Mouse (Mus musculus): ENCODE data around the gene Dnah3. TPM values are rescaled to one million over a fixed set of nuclear protein-coding genes. Genes with fewer than 3 reads are reported as not detected.

Gene Dnah3
- polyA plus RNA-seq, 1 experiment = 0.29 TPM

DNA sequence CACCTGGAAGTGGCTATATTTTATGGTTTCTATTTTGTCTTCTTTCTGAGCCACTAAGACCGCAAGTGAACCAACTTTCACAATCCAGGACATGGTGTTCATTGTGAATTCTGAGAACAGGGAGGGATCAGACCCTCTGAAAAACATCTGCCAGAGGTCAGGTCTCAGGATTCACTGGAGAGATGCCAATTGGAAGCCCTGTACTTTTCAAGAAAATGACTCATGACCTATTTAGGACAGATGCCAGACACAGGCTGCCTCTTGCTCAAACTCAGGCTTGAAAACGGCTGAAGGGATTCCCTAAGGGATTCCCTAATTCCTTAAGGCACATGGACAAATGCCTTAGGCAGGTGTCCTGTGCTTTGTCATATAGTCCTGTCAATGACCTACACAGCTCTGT lies 134.0 kb downstream of the Dnah3 start:
- no peak overlapping the region for H3K27ac ChIP-seq (ENCODE audit: insufficient read depth, low read length)
- H3K4me3 ChIP-seq (ENCODE audit: insufficient read depth, low read length) = no peak overlapping the region
- H3K4me1 ChIP-seq (ENCODE audit: control insufficient read depth, insufficient read depth, low read length) = no peaks in the 10 kb centered on the region; the same call in 1 of the 2 replicates
- TF ChIP-seq POLR2A (IDR thresholded peaks at IDR 0.05; ENCODE audit: extremely low read depth, insufficient read depth, low read length) = no peak

DNA sequence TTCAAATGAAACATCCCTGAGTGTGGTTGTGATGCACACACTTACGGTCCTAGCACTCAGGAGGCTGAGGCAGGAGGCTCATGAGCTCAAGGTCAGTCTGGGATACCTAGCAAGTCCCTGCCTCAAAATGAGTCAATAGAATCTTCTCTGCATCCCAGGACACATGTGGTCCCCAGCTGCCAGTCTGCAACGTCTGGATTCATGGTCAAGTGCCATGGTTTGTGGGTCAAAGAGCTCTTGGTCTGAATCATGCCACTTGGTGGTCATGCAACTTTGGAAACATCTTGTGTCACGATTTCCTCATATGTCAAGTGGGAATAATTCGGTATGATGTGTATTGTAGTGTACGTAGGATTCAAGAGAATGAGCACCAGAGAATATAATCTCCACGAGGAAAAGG lies 134.5 kb downstream of the Dnah3 start:
- Histone ChIP-seq H3K4me1 (ENCODE audit: control insufficient read depth, insufficient read depth, low read length) (no peaks in the 10 kb centered on the region; the same call in 1 of the 2 replicates), H3K4me3 (ENCODE audit: insufficient read depth, low read length) (no peak overlapping the region), H3K27ac (ENCODE audit: insufficient read depth, low read length) (no peak overlapping the region)
- no peak for TF ChIP-seq POLR2A (IDR thresholded peaks at IDR 0.05; ENCODE audit: extremely low read depth, insufficient read depth, low read length)
- no peak for TF ChIP-seq CTCF (IDR thresholded peaks at IDR 0.05; ENCODE audit: extremely low read depth, insufficient read depth, low read length)

DNA sequence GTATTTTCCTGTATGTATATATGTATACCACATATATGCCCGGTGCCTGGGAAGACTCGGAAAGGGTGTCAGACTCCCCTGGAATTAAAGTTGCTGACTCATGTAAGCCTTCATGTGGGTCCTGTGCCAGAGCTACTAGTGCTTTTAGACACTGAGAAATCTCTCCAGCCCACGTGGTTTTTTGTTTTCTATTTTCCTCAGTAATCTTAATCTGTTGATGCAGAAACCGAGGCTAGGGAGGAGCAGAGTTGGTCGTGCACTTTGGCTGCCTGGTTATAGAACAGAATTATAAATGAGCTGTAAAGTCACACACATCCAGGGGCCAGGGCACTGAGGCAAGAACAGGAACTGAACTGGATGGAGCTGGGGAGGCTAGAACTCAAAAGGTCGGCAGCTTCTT lies 135.1 kb downstream of the Dnah3 start:
- H3K27ac ChIP-seq (ENCODE audit: insufficient read depth, low read length) = no peak overlapping the region
- no peak for TF ChIP-seq POLR2A (IDR thresholded peaks at IDR 0.05; ENCODE audit: extremely low read depth, insufficient read depth, low read length)
- TF ChIP-seq CTCF (IDR thresholded peaks at IDR 0.05; ENCODE audit: extremely low read depth, insufficient read depth, low read length) = no peak

DNA sequence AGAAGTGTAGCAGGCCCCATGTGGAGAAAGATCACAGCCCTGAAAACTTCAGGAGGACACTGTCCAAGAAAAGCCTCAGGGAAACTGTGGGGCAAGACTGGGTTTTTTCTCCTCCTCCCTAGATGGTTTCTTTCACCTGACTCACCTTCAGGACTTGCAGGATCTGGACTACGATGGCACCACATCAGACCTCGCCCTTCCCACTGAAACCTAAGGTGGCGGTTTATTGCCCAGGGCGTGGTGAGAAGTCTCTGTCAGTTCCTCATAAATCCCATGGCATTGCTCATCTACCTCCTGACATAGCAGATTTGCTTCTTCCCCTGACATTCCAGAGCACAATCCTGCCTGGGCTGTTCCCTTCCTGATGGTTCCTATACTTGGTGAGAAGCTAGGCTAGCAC lies 135.6 kb downstream of the Dnah3 start:
- TF ChIP-seq POLR2A (IDR thresholded peaks at IDR 0.05; ENCODE audit: extremely low read depth, insufficient read depth, low read length) (no peak), CTCF (IDR thresholded peaks at IDR 0.05; ENCODE audit: extremely low read depth, insufficient read depth, low read length) (no peak)
- H3K27ac ChIP-seq (ENCODE audit: insufficient read depth, low read length) = no peak overlapping the region
- H3K4me1 ChIP-seq (ENCODE audit: control insufficient read depth, insufficient read depth, low read length) = no peaks in the 10 kb centered on the region; the same call in 1 of the 2 replicates
- H3K4me3 ChIP-seq (ENCODE audit: insufficient read depth, low read length) = no peak overlapping the region

More for the DNA sequence above, 135.1 kb downstream of the Dnah3 start:
- no peak overlapping the region for H3K4me3 ChIP-seq (ENCODE audit: insufficient read depth, low read length)
- no peaks in the 10 kb centered on the region; the same call in 1 of the 2 replicates for H3K4me1 ChIP-seq (ENCODE audit: control insufficient read depth, insufficient read depth, low read length)

DNA sequence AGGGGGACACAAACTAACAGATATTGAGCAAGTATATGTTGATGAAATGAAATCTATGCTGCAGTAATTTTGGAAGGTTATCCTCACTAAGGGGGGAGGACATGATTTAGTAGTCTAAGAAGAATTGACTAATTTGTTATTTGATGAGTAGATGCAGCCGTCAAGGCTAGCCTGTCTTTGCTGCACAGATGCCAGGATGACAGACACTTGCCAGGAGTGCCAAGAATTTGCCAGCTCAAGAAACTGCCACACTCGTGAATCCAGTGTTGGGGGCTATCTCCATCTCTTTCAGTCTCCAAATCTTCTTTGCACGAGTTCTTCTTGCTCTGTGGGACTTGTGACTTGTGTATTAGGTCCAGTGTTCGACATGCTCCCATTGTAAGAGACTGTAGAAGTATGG lies 136.0 kb downstream of the Dnah3 start:
- TF ChIP-seq POLR2A (IDR thresholded peaks at IDR 0.05; ENCODE audit: extremely low read depth, insufficient read depth, low read length) (no peak), CTCF (IDR thresholded peaks at IDR 0.05; ENCODE audit: extremely low read depth, insufficient read depth, low read length) (no peak)
- H3K27ac ChIP-seq (ENCODE audit: insufficient read depth, low read length) = no peak overlapping the region
- H3K4me1 ChIP-seq (ENCODE audit: control insufficient read depth, insufficient read depth, low read length) = no peaks in the 10 kb centered on the region; the same call in 1 of the 2 replicates
- H3K4me3 ChIP-seq (ENCODE audit: insufficient read depth, low read length) = no peak overlapping the region

DNA sequence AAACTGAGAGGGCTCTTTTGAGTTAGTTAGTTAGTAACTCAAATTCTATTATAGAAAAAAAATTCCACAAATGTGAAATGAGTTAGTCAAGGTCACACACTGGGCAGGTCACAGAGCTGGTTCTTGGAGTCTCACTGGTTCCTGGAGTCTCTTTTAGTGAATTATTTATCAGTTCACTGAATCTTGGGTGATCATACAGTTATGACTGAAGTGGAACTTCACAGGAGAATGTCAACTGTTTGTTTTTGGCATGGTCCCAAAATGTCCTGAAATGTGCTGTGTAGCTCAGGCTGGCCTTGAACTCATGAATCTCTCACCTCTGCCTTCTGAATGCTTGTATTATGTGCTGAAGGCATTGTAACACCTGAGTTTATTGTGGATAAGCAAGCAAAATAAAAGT lies 137.7 kb downstream of the Dnah3 start:
- Histone ChIP-seq H3K27ac (ENCODE audit: insufficient read depth, low read length) (no peak overlapping the region), H3K4me1 (ENCODE audit: control insufficient read depth, insufficient read depth, low read length) (no peaks in the 10 kb centered on the region; the same call in 1 of the 2 replicates), H3K4me3 (ENCODE audit: insufficient read depth, low read length) (no peak overlapping the region)
- TF ChIP-seq CTCF (IDR thresholded peaks at IDR 0.05; ENCODE audit: extremely low read depth, insufficient read depth, low read length) (no peak), POLR2A (IDR thresholded peaks at IDR 0.05; ENCODE audit: extremely low read depth, insufficient read depth, low read length) (no peak)

DNA sequence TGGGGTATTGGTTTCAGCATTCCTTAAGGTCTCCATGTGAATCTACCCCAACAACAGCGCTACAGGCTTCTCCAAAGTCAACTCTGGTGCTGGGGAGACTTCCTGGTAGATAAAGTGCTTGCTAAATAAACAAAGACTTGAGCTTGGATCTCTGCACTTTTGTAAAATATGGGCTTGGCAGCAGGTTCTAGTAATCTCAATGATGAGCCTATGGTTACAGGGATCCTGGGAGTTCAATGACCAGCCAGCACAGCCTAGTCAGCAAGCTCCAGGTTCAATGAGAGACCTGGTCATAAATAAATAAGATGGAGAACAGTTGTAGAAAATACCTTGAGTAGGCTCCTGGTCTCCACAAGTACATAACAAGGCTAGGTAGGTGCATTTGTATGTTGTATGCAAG lies 141.0 kb downstream of the Dnah3 start:
- H3K4me3 ChIP-seq (ENCODE audit: insufficient read depth, low read length) = no peak overlapping the region
- H3K27ac ChIP-seq (ENCODE audit: insufficient read depth, low read length) = no peak overlapping the region
- no peaks in the 10 kb centered on the region for H3K4me1 ChIP-seq (ENCODE audit: control insufficient read depth, insufficient read depth, low read length)
- no peak for TF ChIP-seq POLR2A (IDR thresholded peaks at IDR 0.05; ENCODE audit: extremely low read depth, insufficient read depth, low read length)
- TF ChIP-seq CTCF (IDR thresholded peaks at IDR 0.05; ENCODE audit: extremely low read depth, insufficient read depth, low read length) = no peak

DNA sequence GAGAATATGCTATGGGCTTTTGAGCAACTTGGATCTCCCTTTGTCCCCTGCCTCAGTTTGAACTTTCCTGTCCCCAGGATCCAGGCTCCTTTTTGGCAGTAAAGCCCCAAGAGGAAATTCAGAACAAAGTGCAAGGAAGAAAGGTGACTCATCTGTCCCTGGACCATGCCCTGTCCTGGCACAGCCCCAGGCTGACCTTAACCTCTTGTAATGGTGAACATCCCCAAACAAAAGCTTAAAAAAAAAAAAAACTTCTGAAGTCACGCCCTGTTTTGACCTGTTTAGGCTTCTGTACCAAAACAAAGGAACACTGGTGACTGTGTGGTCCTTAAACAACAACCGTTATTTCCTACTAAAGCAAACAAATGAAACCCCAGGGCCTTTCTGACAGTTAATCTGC lies 153.5 kb downstream of the Dnah3 start:
- no peak overlapping the region for H3K4me3 ChIP-seq (ENCODE audit: insufficient read depth, low read length)
- H3K27ac ChIP-seq (ENCODE audit: insufficient read depth, low read length) = no peak overlapping the region
- TF ChIP-seq POLR2A (IDR thresholded peaks at IDR 0.05; ENCODE audit: extremely low read depth, insufficient read depth, low read length) (no peak), CTCF (IDR thresholded peaks at IDR 0.05; ENCODE audit: extremely low read depth, insufficient read depth, low read length) (no peak)
- no peaks in the 10 kb centered on the region for H3K4me1 ChIP-seq (ENCODE audit: control insufficient read depth, insufficient read depth, low read length)

DNA sequence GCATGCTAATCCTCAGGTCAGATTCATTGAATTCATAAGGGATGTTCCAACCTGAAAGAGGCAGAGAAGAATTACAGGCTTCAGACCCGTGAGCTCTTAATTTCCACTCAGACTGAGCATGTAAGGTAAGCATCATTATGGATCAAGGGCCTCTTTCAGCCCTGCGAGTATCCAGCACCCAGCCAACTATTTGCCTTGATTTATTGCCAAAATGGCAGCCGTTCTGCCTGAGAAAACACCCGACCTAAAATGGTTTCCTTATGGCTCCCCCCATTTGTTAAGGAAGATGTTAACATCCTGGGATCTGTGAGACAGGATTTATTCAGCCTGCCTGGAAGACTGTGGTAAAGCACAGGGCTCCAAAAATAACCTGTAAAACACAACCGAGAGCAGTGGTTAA lies 158.0 kb downstream of the Dnah3 start:
- TF ChIP-seq CTCF (IDR thresholded peaks at IDR 0.05; ENCODE audit: extremely low read depth, insufficient read depth, low read length) = no peak
- no peak for TF ChIP-seq POLR2A (IDR thresholded peaks at IDR 0.05; ENCODE audit: extremely low read depth, insufficient read depth, low read length)

DNA sequence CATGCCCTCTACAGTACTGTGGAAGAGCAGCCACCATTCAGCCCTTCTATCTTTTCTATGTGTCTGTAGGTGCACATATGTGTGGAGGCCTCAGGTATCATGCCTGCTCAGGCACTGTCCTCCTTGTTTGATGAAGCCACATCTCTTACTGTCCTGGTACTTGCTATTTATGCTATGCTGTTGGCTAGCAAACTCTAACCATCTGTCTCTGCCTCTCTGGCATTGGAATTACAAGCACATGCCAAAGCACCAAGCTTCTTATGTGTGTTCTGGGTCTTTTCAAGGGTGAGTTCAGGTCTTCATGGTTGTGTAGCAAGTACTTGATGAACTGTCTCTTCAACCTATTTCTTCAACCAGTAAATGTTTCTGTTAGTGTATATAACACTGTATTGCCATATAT lies 158.8 kb downstream of the Dnah3 start:
- no peak for TF ChIP-seq POLR2A (IDR thresholded peaks at IDR 0.05; ENCODE audit: extremely low read depth, insufficient read depth, low read length)
- no peak for TF ChIP-seq CTCF (IDR thresholded peaks at IDR 0.05; ENCODE audit: extremely low read depth, insufficient read depth, low read length)
- Histone ChIP-seq H3K4me1 (ENCODE audit: control insufficient read depth, insufficient read depth, low read length) (no peaks in the 10 kb centered on the region), H3K27ac (ENCODE audit: insufficient read depth, low read length) (no peak overlapping the region), H3K4me3 (ENCODE audit: insufficient read depth, low read length) (no peak overlapping the region)

More for the DNA sequence above, 158.0 kb downstream of the Dnah3 start:
- Histone ChIP-seq H3K27ac (ENCODE audit: insufficient read depth, low read length) (no peak overlapping the region), H3K4me1 (ENCODE audit: control insufficient read depth, insufficient read depth, low read length) (no peaks in the 10 kb centered on the region), H3K4me3 (ENCODE audit: insufficient read depth, low read length) (no peak overlapping the region)

Data from cortical plate, adult 2 months (tissue).